Mouse (Mus musculus): ENCODE measurements around the gene Nlrp9b. TPM values are rescaled to one million over a fixed set of nuclear protein-coding genes. Genes with fewer than 3 reads are reported as not detected.
"Not testable (repeated sequence)": the region's sequence is repeated elsewhere in the genome, so short reads cannot be mapped to it uniquely, and the experiment has no call there.

Nlrp9b gene
- total and polyA plus RNA-seq, 2 experiments from 2014 or later, result not detected

- DNase-seq (no peak), ATAC-seq (no peak)
- Histone ChIP-seq H3K9me3 (ENCODE audit: low read length) (no peaks in the 10 kb centered on the region; the same call in 1 of the 2 replicates), H3K4me3 (ENCODE audit: low read depth, low read length) (no peak overlapping the region), H3K4me1 (ENCODE audit: insufficient read depth) (no peaks in the 10 kb centered on the region), H3K27me3 (ENCODE audit: insufficient read depth, low read length) (no peaks in the 10 kb centered on the region), H3K36me3 (ENCODE audit: insufficient read depth) (no peaks in the 10 kb centered on the region), H3K4me2 (ENCODE audit: low read depth) (no peak overlapping the region), H3K27ac (ENCODE audit: low read depth, low read length) (no peak overlapping the region), H3K9ac (no peak overlapping the region)
- no peak for TF ChIP-seq CTCF (IDR thresholded peaks at IDR 0.05; ENCODE audit: low read depth)
- WGBS, result 94% methylated on average over 4 of the region's 4 CpGs
Measured at GRCm38 (mm10) chr7:19969541-19970090, 21.6 kb upstream of the Nlrp9b start.

GRCm38 (mm10) chr7:19970196-19970595 is 21.1 kb upstream of the Nlrp9b start:
- no peaks in the 10 kb centered on the region for H3K4me1 ChIP-seq (ENCODE audit: insufficient read depth)
- ATAC-seq (no peak), DNase-seq (no peak)
- TF ChIP-seq CTCF (IDR thresholded peaks at IDR 0.05; ENCODE audit: low read depth), result no peak
- H3K9me3 ChIP-seq (ENCODE audit: low read length), result no peaks in the 10 kb centered on the region; the same call in 1 of the 2 replicates
- no peak overlapping the region for H3K4me2 ChIP-seq (ENCODE audit: low read depth)
- H3K27me3 ChIP-seq (ENCODE audit: insufficient read depth, low read length), result no peaks in the 10 kb centered on the region
- no peak overlapping the region for H3K4me3 ChIP-seq (ENCODE audit: low read depth, low read length)
- H3K27ac ChIP-seq (ENCODE audit: low read depth, low read length), result no peak overlapping the region
- WGBS, result 95% methylated on average over 8 of the region's 8 CpGs
- H3K9ac ChIP-seq, result no peak overlapping the region
- no peaks in the 10 kb centered on the region for H3K36me3 ChIP-seq (ENCODE audit: insufficient read depth)

- no peak for TF ChIP-seq CTCF (IDR thresholded peaks at IDR 0.05; ENCODE audit: low read depth)
- WGBS, result 89% methylated on average over 4 of the region's 4 CpGs
- Histone ChIP-seq H3K9ac (no peak overlapping the region), H3K27ac (ENCODE audit: low read depth, low read length) (no peak overlapping the region), H3K9me3 (ENCODE audit: low read length) (no peaks in the 10 kb centered on the region; the same call in 1 of the 2 replicates), H3K4me2 (ENCODE audit: low read depth) (no peak overlapping the region), H3K36me3 (ENCODE audit: insufficient read depth) (no peaks in the 10 kb centered on the region), H3K4me1 (ENCODE audit: insufficient read depth) (no peaks in the 10 kb centered on the region), H3K27me3 (ENCODE audit: insufficient read depth, low read length) (no peaks in the 10 kb centered on the region), H3K4me3 (ENCODE audit: low read depth, low read length) (no peak overlapping the region)
- DNase-seq (no peak), ATAC-seq (no peak)
Measured at GRCm38 (mm10) chr7:19971516-19971915, 19.7 kb upstream of the Nlrp9b start.

GRCm38 (mm10) chr7:19996721-19997120 is 5.5 kb downstream of the Nlrp9b start:
- not testable (repeated sequence) for H3K9me3 ChIP-seq (ENCODE audit: low read length); H3K9ac ChIP-seq; H3K4me2 ChIP-seq (ENCODE audit: low read depth); ATAC-seq; H3K27me3 ChIP-seq (ENCODE audit: insufficient read depth, low read length); H3K4me1 ChIP-seq (ENCODE audit: insufficient read depth); H3K36me3 ChIP-seq (ENCODE audit: insufficient read depth); H3K27ac ChIP-seq (ENCODE audit: low read depth, low read length); DNase-seq; H3K4me3 ChIP-seq (ENCODE audit: low read depth, low read length)
- WGBS, result 61% methylated on average over 3 of the region's 3 CpGs

DNA sequence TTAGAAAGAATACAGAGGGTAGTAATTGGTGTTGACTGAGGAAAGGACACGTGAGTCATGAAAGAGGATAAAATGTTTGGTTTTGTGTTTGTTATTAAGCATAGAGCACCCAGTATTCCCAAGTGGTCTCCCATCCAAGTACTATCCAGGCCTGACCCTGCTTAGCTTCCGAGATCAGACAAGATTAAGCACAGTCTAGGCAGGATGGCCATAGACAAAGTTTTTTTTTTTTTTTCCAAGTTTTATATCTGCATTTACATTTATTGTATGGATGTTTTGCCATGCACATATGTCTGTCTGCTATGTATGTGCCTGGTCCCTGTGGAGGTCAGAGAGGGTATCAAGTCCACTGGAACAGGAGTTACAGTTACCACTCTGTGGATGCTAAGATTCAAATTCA is 18.7 kb downstream of the Nlrp9b start:
- no peak overlapping the region for H3K4me3 ChIP-seq (ENCODE audit: low read depth, low read length)
- no peak for TF ChIP-seq CTCF (IDR thresholded peaks at IDR 0.05; ENCODE audit: low read depth)
- DNase-seq, result no peak
- no peak for ATAC-seq
- no peak overlapping the region for H3K4me2 ChIP-seq (ENCODE audit: low read depth)
- H3K9me3 ChIP-seq (ENCODE audit: low read length), result no peaks in the 10 kb centered on the region
- H3K27ac ChIP-seq (ENCODE audit: low read depth, low read length), result no peak overlapping the region
- H3K27me3 ChIP-seq (ENCODE audit: insufficient read depth, low read length), result no peaks in the 10 kb centered on the region
- H3K9ac ChIP-seq, result no peak overlapping the region
- H3K36me3 ChIP-seq (ENCODE audit: insufficient read depth), result no peaks in the 10 kb centered on the region
- 73% methylated on average over 2 of the region's 2 CpGs for WGBS
- H3K4me1 ChIP-seq (ENCODE audit: insufficient read depth), result no peaks in the 10 kb centered on the region

- not testable (repeated sequence) for DNase-seq; H3K4me3 ChIP-seq (ENCODE audit: low read depth, low read length); H3K4me1 ChIP-seq (ENCODE audit: insufficient read depth); H3K9ac ChIP-seq; H3K27me3 ChIP-seq (ENCODE audit: insufficient read depth, low read length); H3K9me3 ChIP-seq (ENCODE audit: low read length); H3K36me3 ChIP-seq (ENCODE audit: insufficient read depth); H3K4me2 ChIP-seq (ENCODE audit: low read depth); ATAC-seq; H3K27ac ChIP-seq (ENCODE audit: low read depth, low read length)
- WGBS, result 67% methylated on average over 4 of the region's 4 CpGs
Measured at GRCm38 (mm10) chr7:20064100-20064499, 72.8 kb downstream of the Nlrp9b start.

DNA sequence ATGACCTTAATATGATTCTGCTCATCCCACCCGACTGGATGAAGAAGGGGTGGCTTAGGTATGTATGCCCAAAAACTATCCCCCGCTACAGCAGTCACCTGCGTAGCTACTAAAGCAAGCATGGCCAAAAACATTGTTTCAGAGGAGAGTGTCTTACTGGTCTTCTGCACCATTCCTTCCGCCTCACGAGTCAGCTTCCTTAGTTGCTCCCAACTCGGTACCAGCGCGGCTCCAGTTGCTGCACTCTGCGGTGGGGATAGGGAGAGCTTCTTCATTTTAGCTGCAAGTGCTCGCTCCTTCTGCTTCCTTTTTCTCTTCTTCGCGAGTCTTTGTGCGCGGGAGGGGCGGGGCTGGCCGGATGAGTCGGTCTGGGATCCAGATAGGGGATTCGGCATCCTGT is 86.9 kb downstream of the Nlrp9b start:
- H3K4me3 ChIP-seq (ENCODE audit: low read depth, low read length); ATAC-seq; H3K9me3 ChIP-seq (ENCODE audit: low read length); H3K27me3 ChIP-seq (ENCODE audit: insufficient read depth, low read length); DNase-seq; H3K27ac ChIP-seq (ENCODE audit: low read depth, low read length); H3K36me3 ChIP-seq (ENCODE audit: insufficient read depth); H3K9ac ChIP-seq; H3K4me1 ChIP-seq (ENCODE audit: insufficient read depth); H3K4me2 ChIP-seq (ENCODE audit: low read depth): not testable (repeated sequence)
- WGBS, result 71% methylated on average over 18 of the region's 18 CpGs

DNA sequence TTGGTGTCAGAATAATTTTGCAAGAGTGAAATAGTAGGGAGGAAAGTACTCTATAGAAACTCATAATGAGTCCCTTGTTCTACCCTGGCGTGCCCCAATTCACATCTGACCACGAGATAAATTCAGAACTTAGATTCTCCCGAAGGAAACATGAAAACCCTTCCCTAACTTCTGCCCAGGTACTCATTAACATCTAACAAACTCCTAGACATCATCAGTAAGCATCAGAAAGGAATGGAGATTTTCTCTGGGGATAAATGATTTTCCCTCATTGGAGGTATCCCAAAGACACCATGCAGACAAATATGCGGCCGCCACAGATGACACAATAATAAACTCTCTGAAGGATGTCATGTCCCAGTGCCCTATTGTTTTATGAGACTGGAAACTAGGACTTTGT is 108.1 kb downstream of the Nlrp9b start, which contains the start of gene Vmn1r91:
Gene Vmn1r91, plus strand, starts transcription at position 301 of the 400 bp plus-strand sequence.
- not testable (repeated sequence) for H3K36me3 ChIP-seq (ENCODE audit: insufficient read depth); H3K9me3 ChIP-seq (ENCODE audit: low read length); H3K4me3 ChIP-seq (ENCODE audit: low read depth, low read length); H3K27ac ChIP-seq (ENCODE audit: low read depth, low read length); H3K9ac ChIP-seq; DNase-seq; H3K4me2 ChIP-seq (ENCODE audit: low read depth); H3K27me3 ChIP-seq (ENCODE audit: insufficient read depth, low read length); ATAC-seq; H3K4me1 ChIP-seq (ENCODE audit: insufficient read depth)
- WGBS, result 87% methylated on average over 5 of the region's 5 CpGs

- not testable (repeated sequence) for H3K27ac ChIP-seq (ENCODE audit: low read depth, low read length); H3K27me3 ChIP-seq (ENCODE audit: insufficient read depth, low read length); ATAC-seq; H3K4me2 ChIP-seq (ENCODE audit: low read depth); DNase-seq; H3K4me1 ChIP-seq (ENCODE audit: insufficient read depth); H3K9ac ChIP-seq; H3K4me3 ChIP-seq (ENCODE audit: low read depth, low read length); H3K9me3 ChIP-seq (ENCODE audit: low read length); H3K36me3 ChIP-seq (ENCODE audit: insufficient read depth)
- WGBS, result no CpG with 5 or more reads among the region's 2 CpGs
Measured at GRCm38 (mm10) chr7:20122479-20122878, 131.2 kb downstream of the Nlrp9b start, which contains the start of gene Gm16442. Gene Gm16442 (minus strand): TSS chr7:20122579.

Data from forebrain, postnatal 0 days (tissue).